Mouse (Mus musculus) c-Kit-positive CD71-positive TER-119-positive erythroid progenitor cells, embryonic 14.5 days (primary cell): ENCODE results near the gene Maml2.

Source experiments
- DNase-seq: peaks from one replicate; pipeline ENCODE4 v3.0.0-alpha.2; 2013; ENCODE audit warnings: low spot score

Maml2 gene

DNA sequence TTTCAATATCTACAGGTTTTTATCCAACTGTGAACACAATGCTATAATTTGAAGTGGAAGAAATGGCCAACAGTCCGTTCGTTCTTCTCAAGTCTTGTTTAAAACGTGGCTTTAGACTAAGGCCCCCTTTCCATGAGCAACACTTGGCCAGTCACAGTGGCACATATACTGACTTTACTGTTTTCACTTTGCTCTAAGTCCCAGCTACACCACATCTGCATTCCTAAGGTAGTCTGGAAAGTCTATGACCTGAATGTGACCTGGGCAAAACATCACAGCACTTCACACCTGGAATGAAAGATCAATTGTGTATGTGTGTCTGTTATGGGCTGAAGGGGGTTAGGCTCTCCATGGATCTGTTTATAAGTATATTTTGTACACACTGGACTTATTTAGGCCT, 151.0 kb downstream of the Maml2 start:
- DNase-seq, result no peak

DNA sequence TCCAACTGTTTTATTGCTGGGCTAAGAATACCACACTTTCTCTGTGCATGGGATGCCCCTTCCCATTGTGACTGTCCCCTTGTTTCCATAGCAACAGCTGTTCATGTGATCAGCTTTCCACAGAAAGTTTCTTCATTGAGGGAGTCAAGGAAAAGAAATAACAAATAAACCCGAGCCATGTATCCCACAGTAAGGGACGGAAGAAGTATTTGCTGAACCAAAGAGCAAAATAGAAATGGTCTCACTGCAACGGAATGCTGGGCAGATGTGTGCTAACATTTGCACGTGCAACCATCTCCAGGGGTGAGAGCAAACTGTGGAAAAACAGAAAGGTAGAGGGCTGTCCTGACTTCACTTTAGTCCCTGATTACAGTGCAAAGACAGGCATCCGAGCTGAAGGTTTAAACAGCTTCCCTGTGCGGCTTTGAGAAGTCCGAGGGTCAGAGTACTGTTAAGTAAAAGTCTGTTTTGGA, 156.9 kb downstream of the Maml2 start:
- no peak for DNase-seq

DNA sequence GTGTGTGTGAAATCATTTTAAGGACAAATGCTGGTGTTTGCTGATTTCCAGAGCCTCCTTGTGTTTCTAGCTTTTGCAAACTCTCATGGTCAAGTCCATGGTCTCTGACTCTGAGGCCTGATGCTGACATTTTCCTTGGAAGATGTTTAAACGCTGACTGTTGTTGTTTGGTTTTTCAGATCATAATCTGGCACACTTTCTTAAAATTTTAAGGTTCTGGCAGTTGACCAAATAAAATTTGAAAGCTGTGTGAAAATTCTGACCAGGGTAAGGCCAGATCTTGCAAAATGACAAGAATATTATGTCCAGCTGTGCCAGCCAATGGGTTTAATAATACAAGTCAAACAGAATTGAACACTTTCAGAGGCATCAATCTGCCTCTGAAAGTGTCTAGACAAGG, 157.5 kb downstream of the Maml2 start:
- DNase-seq, result no peak

DNA sequence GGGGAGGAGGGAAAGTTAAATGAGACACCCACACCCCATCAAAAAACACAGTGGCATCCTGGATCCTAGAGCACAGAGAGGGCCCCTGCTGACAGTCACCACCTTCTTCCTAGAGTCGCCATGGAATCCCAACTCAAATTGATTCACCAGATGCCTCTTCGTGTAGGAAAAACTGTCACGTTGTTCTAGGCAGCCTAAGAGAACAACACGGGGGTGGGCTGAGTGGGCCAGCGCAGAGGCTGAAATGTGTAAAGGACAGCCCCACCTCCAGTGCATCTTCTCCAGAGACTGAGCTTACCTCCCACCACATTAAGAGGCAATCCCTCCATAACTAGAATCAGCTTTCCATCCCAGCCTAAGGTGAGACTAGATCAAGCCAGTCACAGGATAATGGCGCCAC, 160.0 kb downstream of the Maml2 start:
- no peak for DNase-seq

GRCm38 (mm10) chr9:13459371-13459770, 161.6 kb downstream of the Maml2 start:
- no peak for DNase-seq

DNA sequence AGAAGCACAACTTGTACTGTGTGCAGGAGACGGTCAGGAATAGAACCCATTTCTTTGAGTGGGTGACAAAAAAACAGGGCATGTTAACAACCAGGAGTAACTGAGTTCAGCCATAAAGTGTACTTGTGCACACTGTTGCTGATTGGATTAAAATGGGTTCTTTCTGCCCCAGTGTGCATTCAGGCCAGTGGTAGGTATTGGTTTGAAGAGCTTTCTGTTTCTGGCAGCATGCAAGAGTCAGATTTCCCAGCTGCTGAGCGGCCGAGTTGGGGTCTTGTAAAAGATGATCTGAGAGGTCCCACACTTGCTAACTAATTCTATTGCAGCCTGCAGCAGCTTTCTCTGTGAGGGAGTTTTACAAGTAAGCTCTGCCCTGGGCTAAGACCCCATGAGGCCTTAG, 162.3 kb downstream of the Maml2 start:
- no peak for DNase-seq

GRCm38 (mm10) chr9:13460926-13461325, 163.2 kb downstream of the Maml2 start:
- no peak for DNase-seq

GRCm38 (mm10) chr9:13465358-13466020, 167.7 kb downstream of the Maml2 start:
- no peak for DNase-seq

- DNase-seq, result no peak
Observed at GRCm38 (mm10) chr9:13466351-13466750, 168.6 kb downstream of the Maml2 start.

DNA sequence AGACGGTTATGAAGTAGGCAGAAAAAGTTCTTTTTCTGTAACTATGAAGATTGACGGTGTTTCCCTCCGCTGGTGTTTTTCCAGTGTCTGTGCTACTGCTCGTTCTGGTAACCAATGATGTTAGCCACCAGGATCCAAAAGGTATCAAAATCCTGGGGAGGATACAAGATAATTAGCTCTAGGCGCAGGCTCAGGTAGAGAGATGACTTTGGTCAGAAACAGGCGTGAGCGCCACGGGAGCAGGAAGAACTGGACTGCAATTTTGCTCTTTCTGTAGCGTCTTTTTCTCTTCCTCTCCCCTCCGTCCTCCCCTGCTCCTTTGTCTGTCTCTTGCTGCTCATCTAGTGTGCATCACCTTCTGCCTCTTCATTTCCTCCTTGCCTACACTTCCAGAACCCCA, 169.1 kb downstream of the Maml2 start:
- no peak for DNase-seq

DNA sequence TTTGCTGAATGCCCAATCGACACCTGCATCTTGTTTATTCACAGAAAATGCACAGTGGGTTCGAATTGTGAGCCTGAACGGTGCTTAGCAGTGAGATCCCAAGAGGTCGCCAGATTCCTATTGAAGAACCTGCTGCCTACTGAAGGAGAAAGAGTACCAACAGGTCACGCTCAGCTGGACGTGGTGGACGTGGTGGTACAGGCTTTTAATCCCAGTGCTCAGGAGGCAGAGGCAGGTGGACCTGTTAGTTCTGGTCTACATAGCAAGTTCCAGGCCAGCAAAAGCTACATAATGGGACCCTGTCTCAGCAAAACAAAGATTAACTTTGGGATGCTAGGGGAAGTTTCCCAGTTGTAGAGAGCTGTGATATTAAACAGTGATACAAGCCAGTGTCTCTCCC, 170.0 kb downstream of the Maml2 start:
- DNase-seq, result no peak

- no peak for DNase-seq
Observed at GRCm38 (mm10) chr9:13468778-13469177, 171.0 kb downstream of the Maml2 start.

- DNase-seq, result no peak
Observed at GRCm38 (mm10) chr9:13470013-13470412, 172.3 kb downstream of the Maml2 start.

DNA sequence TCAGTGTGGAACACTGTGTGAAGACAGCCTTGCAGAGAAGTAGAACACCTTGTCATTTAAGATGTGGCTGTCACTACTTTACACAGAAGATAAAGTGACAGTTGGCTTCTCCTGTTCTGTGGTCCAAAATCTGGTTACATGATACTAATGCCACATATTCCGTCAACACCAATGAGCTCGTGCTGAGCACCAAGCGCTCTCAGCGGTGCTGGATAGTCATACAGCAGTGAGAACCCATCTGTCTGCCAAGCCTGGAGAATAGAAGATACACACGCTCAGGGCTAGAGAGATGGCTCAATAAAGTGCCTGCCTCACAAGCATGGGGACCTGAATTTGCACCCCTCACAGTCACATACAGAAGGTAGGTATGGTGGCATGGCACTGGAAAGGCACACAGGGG, 177.2 kb downstream of the Maml2 start:
- no peak for DNase-seq

DNA sequence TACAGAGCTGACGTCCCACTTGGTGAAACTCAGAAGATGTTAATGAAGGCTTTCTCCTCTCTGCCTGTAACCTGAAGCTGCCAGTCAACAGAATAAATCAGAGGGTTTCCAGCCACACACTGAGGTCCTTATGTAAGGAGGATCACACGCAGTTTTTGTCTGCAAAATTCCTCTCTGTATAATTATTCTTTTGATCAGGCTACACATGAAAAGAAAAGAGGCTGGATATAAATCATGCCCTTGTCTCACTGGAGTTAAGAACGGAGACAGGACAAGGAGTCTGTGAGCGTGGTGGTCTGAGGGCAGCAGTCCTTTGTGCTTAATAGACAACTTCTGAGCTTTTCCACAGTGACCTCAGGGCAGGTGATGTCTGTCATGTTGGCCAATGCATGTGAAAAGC, 181.5 kb downstream of the Maml2 start:
- DNase-seq, result no peak

- DNase-seq, result no peak
Observed at GRCm38 (mm10) chr9:13483199-13484068, 185.7 kb downstream of the Maml2 start.

DNA sequence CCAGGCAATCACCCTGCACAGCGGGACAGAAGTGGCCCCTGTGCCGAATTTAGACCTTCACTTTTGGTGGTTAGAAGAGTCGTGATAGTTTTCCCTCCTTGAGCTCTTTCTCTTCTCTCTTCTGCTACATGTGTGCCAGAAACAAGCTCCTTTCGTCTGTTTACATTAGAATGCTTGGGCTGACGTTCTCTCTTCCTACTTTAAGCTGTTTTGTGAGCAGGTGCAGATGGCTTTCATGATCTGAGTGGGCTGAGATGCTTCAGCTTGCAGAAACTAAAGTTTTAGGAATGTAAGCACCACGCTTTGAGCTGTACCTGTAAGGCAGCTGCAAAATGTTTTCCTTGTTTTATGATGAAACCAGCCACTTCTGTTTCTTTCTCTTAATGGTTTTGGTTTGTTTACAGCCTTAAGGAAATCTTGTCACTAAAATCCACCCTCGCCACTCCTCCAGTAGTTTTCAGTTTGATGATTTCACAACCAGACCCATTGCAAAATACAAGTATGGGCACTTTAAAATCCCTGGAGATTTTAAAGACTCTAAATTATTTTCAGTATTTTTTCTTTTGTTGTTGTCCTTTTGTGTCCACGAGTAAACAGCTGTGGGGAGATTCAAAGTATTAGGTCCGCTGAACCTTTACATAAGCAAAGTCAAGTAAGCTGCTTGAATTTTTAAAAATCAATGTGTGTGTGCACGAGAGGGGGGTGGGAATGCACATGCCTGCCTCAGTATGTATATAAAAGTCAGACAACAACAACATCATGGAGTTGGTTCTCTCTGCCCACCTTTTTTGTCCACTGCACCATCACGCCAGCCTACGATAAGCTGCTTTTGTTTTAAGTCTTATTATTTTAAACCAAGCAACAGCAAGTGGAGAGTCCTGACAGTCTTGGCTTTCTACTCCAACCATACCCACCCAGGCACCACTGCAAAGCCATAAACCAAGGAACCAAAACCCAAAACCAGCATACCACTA, 186.8 kb downstream of the Maml2 start:
- no peak for DNase-seq

DNA sequence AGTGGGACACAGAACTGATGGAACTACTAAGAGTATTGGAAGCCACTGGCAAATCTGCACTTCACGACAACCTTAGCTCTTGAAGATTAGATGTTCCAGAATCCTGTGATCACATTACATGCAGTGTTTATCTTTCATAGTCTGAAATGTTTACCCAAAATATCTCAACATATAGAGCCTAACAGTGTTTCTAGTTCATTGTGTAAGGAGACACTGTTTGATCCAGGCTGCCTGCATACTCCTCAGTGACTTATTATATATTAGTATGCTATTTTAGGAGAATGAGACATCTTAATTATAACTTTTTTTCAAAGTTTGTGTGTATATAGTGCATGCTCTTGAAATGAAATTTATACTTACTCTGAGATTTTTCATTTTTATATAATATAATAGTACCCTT, 188.2 kb downstream of the Maml2 start:
- DNase-seq, result no peak

DNA sequence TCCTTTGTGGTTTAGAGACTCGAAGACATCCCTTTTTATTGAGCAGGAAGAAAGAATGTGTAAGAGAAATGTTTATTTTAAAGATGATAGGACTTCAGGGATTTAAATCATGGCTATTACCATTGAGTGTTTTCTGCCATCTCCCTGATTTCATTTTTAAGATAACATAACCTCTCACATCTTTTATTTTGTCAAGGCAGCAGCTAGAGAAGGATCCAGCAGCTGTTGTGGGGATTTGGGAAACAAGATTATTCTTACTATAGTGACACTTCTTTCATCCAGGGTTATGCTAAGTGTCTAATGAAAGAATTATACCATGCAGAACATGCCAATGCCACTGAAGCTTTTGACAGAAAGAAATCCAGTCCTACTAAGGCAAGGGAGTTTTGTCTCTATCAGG, 193.3 kb downstream of the Maml2 start:
- no peak for DNase-seq

DNA sequence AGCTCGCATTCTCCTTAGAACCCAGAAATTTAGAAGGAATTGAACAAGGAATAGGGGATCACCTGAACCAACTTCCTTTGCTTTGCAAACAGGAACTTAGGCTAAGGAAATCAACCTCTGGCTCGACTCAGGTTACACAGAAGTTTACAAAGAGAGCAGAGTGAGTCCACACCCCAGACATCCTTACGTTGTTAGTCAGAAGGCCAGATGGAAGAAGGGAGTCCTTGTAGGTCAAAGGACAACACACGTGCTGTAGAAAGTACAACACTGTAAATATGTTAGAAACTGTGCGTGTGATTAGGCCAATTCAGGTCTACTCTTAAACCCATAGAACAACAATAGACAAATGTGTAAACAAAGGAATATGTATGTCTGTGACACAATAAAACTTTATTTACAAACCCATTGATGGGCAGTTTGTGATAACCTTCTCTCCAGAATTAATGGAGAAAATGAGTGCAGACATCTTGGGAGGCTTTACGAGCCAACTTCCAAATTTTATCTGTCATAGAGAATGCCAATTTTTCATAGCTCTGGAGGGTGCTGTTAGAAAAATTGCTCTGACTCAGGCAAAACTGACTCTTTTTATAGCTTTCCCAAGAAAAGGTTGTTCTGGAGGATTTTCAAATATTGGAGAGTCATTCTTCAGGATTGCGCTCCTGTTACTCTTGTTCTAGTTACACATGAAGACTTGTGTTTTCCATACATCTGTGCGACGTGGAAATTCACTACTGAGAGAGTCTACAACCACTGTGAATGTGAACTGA, 194.3 kb downstream of the Maml2 start:
- no peak for DNase-seq

DNA sequence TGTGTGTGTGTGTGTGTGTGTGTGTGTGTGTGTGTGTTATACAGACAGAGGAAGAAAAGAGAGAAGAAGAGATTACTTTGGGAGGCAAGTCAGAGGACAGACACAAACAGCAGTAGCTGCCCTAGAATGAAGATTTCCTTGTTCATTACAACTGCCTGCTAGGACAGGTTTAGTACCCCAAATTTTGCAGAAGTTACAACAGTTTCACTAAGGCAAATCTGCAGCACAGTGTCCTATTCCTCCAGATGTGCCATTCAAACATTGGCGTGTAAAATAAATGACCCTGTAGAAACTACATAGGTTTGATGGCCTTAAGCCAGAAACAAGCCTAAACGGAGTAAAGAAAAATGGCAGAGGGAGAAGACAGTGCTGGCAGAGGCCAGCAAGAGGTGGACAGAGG, 195.1 kb downstream of the Maml2 start:
- no peak for DNase-seq

GRCm38 (mm10) chr9:13493746-13494145, 196.0 kb downstream of the Maml2 start:
- DNase-seq, result no peak
